Mouse (Mus musculus): ENCODE measurements around the gene Phrf1. TPM values are rescaled to one million over a fixed set of nuclear protein-coding genes. Genes with fewer than 3 reads are reported as not detected.

The Phrf1 gene
- total and polyA plus RNA-seq, 3 experiments, result 66.1 to 1,029 (median 91.2) TPM

GRCm38 (mm10) chr7:141301386-141301785 is 72.8 kb downstream of the Phrf1 start:
- Histone ChIP-seq H3K9me3 (replicated peaks; ENCODE audit: insufficient read depth, low read length) (no peaks in the 10 kb centered on the region), H3K4me3 (ENCODE audit: control insufficient read depth in 1 of 2, insufficient read depth in 1 of 2, low read depth in 2 of 2, low read length in 2 of 2) (no peak overlapping the region), H3K9ac (ENCODE audit: control insufficient read depth, low read depth, low read length, poor library complexity, severe bottlenecking) (no peak overlapping the region), H3K4me1 (ENCODE audit: control insufficient read depth in 1 of 2, insufficient read depth in 2 of 2, low read length in 2 of 2) (no peaks in the 10 kb centered on the region), H3K79me2 (ENCODE audit: control insufficient read depth, insufficient read depth, low read length, poor library complexity) (no peaks in the 10 kb centered on the region), H3K36me3 (ENCODE audit: control insufficient read depth in 1 of 2, insufficient read depth in 2 of 2, low read length in 2 of 2) (peaks cover 0 to 4% of the 10 kb centered on the region in 2 experiments; a peak in 2 of 4 replicates), H3K27me3 (ENCODE audit: control insufficient read depth in 1 of 2, insufficient read depth in 2 of 2, low read length in 2 of 2) (no peaks in the 10 kb centered on the region), H3K27ac (ENCODE audit: control insufficient read depth, low read depth, low read length) (no peak overlapping the region)
- DNase-seq (ENCODE audit: low read depth, low spot score), result no peak
- no peak for TF ChIP-seq BHLHE40 (IDR thresholded peaks at IDR 0.05; ENCODE audit: borderline replicate concordance, low read depth, low read length)
- no peak for TF ChIP-seq KAT2A (conservative IDR thresholded peaks at IDR 0.05; ENCODE audit: low read depth, low read length)
- no peak for TF ChIP-seq NELFE (IDR thresholded peaks at IDR 0.05; ENCODE audit: low read depth, low read length)
- no peak for TF ChIP-seq EP300 (IDR thresholded peaks at IDR 0.05; ENCODE audit: low read depth in 1 of 2, low read length in 2 of 2)
- TF ChIP-seq CTCF (IDR thresholded peaks at IDR 0.05 in 2 of 3, conservative IDR thresholded peaks at IDR 0.05 in 1 of 3; ENCODE audit: control insufficient read depth in 1 of 3, insufficient read depth in 1 of 3, low read depth in 2 of 3, low read length in 3 of 3, poor library complexity in 1 of 3, severe bottlenecking in 1 of 3), result no peak
- TF ChIP-seq POLR2A (IDR thresholded peaks at IDR 0.05; ENCODE audit: control insufficient read depth in 1 of 2, insufficient read depth in 1 of 2, low read depth in 1 of 2, low read length in 2 of 2, poor library complexity in 1 of 2), result no peak
- TF ChIP-seq TAL1 (IDR thresholded peaks at IDR 0.05; ENCODE audit: low read length), result no peak
- no peak for TF ChIP-seq POLR2AphosphoS2 (IDR thresholded peaks at IDR 0.05; ENCODE audit: low read length)
- no peak for TF ChIP-seq RAD21 (IDR thresholded peaks at IDR 0.05; ENCODE audit: low read depth, low read length)
- no peak for TF ChIP-seq MYC (IDR thresholded peaks at IDR 0.05; ENCODE audit: low read depth, low read length)
- TF ChIP-seq MAZ (IDR thresholded peaks at IDR 0.05; ENCODE audit: low read depth, low read length), result no peak
- no peak for TF ChIP-seq ETS1 (IDR thresholded peaks at IDR 0.05; ENCODE audit: low read depth, low read length)
- no peak for TF ChIP-seq ZNF384 (IDR thresholded peaks at IDR 0.05; ENCODE audit: low read depth, low read length)
- no peak for TF ChIP-seq ELF1 (IDR thresholded peaks at IDR 0.05; ENCODE audit: low read depth, low read length)
- TF ChIP-seq GABPA (IDR thresholded peaks at IDR 0.05; ENCODE audit: low read depth, low read length), result no peak
- TF ChIP-seq GATA1 (IDR thresholded peaks at IDR 0.05; ENCODE audit: low read depth, low read length), result no peak
- TF ChIP-seq SIN3A (IDR thresholded peaks at IDR 0.05; ENCODE audit: low read length), result no peak
- TF ChIP-seq RCOR1 (IDR thresholded peaks at IDR 0.05; ENCODE audit: low read depth, low read length), result no peak
- no peak for TF ChIP-seq CHD1 (IDR thresholded peaks at IDR 0.05; ENCODE audit: low read depth, low read length)
- TF ChIP-seq E2F4 (IDR thresholded peaks at IDR 0.05; ENCODE audit: borderline replicate concordance, low read depth, low read length), result no peak

GRCm38 (mm10) chr7:141302702-141303268 is 74.2 kb downstream of the Phrf1 start:
- DNase-seq (ENCODE audit: low read depth, low spot score), result no peak
- Histone ChIP-seq H3K9me3 (replicated peaks; ENCODE audit: insufficient read depth, low read length) (no peaks in the 10 kb centered on the region), H3K9ac (ENCODE audit: control insufficient read depth, low read depth, low read length, poor library complexity, severe bottlenecking) (no peak overlapping the region), H3K27ac (ENCODE audit: control insufficient read depth, low read depth, low read length) (no peak overlapping the region), H3K27me3 (ENCODE audit: control insufficient read depth in 1 of 2, insufficient read depth in 2 of 2, low read length in 2 of 2) (no peaks in the 10 kb centered on the region), H3K36me3 (ENCODE audit: control insufficient read depth in 1 of 2, insufficient read depth in 2 of 2, low read length in 2 of 2) (peaks cover 0 to 6% of the 10 kb centered on the region in 2 experiments; a peak in 2 of 4 replicates), H3K4me3 (ENCODE audit: control insufficient read depth in 1 of 2, insufficient read depth in 1 of 2, low read depth in 2 of 2, low read length in 2 of 2) (no peak overlapping the region), H3K79me2 (ENCODE audit: control insufficient read depth, insufficient read depth, low read length, poor library complexity) (no peaks in the 10 kb centered on the region), H3K4me1 (ENCODE audit: control insufficient read depth in 1 of 2, insufficient read depth in 2 of 2, low read length in 2 of 2) (no peaks in the 10 kb centered on the region)
- TF ChIP-seq CTCF (IDR thresholded peaks at IDR 0.05 in 2 of 3, conservative IDR thresholded peaks at IDR 0.05 in 1 of 3; ENCODE audit: control insufficient read depth in 1 of 3, insufficient read depth in 1 of 3, low read depth in 2 of 3, low read length in 3 of 3, poor library complexity in 1 of 3, severe bottlenecking in 1 of 3), result no peak
- TF ChIP-seq MYB (IDR thresholded peaks at IDR 0.05; ENCODE audit: low read depth, low read length), result no peak
- TF ChIP-seq SIN3A (IDR thresholded peaks at IDR 0.05; ENCODE audit: low read length), result no peak
- TF ChIP-seq ETS1 (IDR thresholded peaks at IDR 0.05; ENCODE audit: low read depth, low read length), result no peak
- no peak for TF ChIP-seq JUND (IDR thresholded peaks at IDR 0.05; ENCODE audit: low read depth, low read length)
- TF ChIP-seq ZMIZ1 (IDR thresholded peaks at IDR 0.05; ENCODE audit: low read depth, low read length), result no peak
- no peak for TF ChIP-seq USF2 (IDR thresholded peaks at IDR 0.05; ENCODE audit: borderline replicate concordance in 1 of 2, insufficient read depth in 1 of 2, low read depth in 1 of 2, low read length in 2 of 2)

All from MEL (cell line).